Mouse (Mus musculus) limb, embryonic 13.5 days (tissue): ENCODE results near the gene Micall2. TPM values are rescaled to one million over a fixed set of nuclear protein-coding genes. Genes with fewer than 3 reads are reported as not detected.
"Not testable (repeated sequence)": the region's sequence is repeated elsewhere in the genome, so short reads cannot be mapped to it uniquely, and the experiment has no call there.

Source experiments
- ATAC-seq: fragments of 200-750 bp; cut with Nextera tagmentation; 2 replicates; pipeline ENCODE4 v1.8.0; 2017; ENCODE audit warnings: low read depth, moderate number of reproducible peaks, moderate TSS enrichment; ENCODE audit not compliant: low FRiP score
- H3K27ac ChIP-seq: fragments of 300-500 bp; sonication (generic); 2 replicates; pipeline ENCODE4 v1.5.1; 2015; ENCODE audit warnings: inconsistent platforms, mild to moderate bottlenecking, moderate library complexity
- H3K27me3 ChIP-seq: fragments of 300-500 bp; sonication (generic); 2 replicates; pipeline ENCODE4 v1.6.1; 2015; ENCODE audit warnings: mild to moderate bottlenecking, inconsistent platforms
- H3K36me3 ChIP-seq: fragments of 300-500 bp; sonication (generic); 2 replicates; pipeline ENCODE4 v1.6.1; 2015; ENCODE audit warnings: inconsistent platforms, mild to moderate bottlenecking, moderate library complexity
- H3K4me1 ChIP-seq: fragments of 300-500 bp; sonication (generic); 2 replicates; pipeline ENCODE4 v1.6.1; 2015; ENCODE audit warnings: inconsistent platforms
- H3K4me2 ChIP-seq: fragments of 300-500 bp; sonication (generic); replicated peaks from 2 replicates; pipeline ENCODE4 v1.6.1; 2015; ENCODE audit warnings: inconsistent platforms, mild to moderate bottlenecking, moderate library complexity
- H3K4me3 ChIP-seq: fragments of 300-500 bp; sonication (generic); 2 replicates; pipeline ENCODE4 v1.5.1; 2015; ENCODE audit warnings: moderate library complexity, mild to moderate bottlenecking, inconsistent platforms
- H3K9ac ChIP-seq: fragments of 300-500 bp; sonication (generic); 2 replicates; pipeline ENCODE4 v1.6.1; 2015; ENCODE audit warnings: mild to moderate bottlenecking, inconsistent platforms
- H3K9me3 ChIP-seq: fragments of 300-500 bp; sonication (generic); 2 replicates; pipeline ENCODE4 v1.6.1; 2016; ENCODE audit warnings: inconsistent platforms
- WGBS: fragments of 180-500 bp; shearing (Covaris S2); methylation state at CpG from one replicate; pipeline ENCODE4 v1.1.7; 2015; 5-methylcytosine and 5-hydroxymethylcytosine counted together
- polyA plus RNA-seq: library from polyadenylated mRNA; unstranded; fragments of >200 nt; fragmentation: Nextera tagmentation; extraction: Ambion mirVana; gene quantifications from 2 replicates; pipeline ENCODE4 v1.2.1, GENCODE M21; 2015

The Micall2 gene
- polyA plus RNA-seq, 1 experiment from 2014 or later: 5.4 TPM

DNA sequence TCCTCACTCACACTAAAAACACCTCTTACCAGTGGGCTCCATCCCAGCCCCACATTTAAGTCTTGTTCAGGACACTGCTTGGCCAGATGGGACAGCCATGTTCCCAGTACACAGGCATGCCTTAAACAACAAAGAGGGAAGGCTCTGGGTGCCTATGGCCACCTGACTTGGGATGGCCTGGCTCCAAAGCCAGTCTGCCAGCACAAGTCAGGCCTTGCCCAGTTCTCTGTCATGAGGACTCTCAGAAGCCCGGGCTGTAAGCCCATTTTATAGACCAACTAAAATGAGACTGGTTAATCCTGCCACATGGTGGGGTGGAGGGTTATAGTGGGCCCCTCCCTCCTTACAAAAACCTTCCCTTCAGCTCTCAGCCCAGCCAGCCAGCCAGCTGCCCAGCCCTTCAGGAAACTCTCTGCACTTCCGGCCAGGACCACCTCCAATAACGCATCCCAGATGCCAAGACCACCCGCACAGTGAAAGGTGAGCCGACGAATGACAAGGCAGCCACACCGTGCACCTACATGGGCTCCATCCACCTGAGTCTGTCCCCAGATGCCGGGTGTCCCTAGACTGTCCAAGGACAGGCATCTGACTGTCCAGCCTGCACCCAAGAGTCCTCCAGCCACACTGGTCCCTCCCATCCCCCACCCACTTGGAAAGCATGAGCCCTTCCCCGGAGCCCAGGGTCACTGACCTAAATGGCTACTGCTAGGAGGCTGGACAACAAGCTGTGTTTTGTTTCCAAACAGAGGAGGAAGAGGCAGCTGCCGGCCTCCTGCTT lies 11.6 kb downstream of the Micall2 start:
- H3K9ac ChIP-seq: no peak overlapping the region
- no peaks in the 10 kb centered on the region for H3K27me3 ChIP-seq
- ATAC-seq: no peak; the same call in 1 of the 2 replicates
- H3K4me2 ChIP-seq: no peak overlapping the region
- peaks cover 14% of the 10 kb centered on the region for H3K4me1 ChIP-seq
- H3K36me3 ChIP-seq: no peaks in the 10 kb centered on the region
- WGBS: 11% methylated on average over 10 of the region's 10 CpGs
- no peak overlapping the region for H3K4me3 ChIP-seq
- H3K9me3 ChIP-seq: no peaks in the 10 kb centered on the region
- peak overlapping the region; percentile 44 for H3K27ac ChIP-seq

DNA sequence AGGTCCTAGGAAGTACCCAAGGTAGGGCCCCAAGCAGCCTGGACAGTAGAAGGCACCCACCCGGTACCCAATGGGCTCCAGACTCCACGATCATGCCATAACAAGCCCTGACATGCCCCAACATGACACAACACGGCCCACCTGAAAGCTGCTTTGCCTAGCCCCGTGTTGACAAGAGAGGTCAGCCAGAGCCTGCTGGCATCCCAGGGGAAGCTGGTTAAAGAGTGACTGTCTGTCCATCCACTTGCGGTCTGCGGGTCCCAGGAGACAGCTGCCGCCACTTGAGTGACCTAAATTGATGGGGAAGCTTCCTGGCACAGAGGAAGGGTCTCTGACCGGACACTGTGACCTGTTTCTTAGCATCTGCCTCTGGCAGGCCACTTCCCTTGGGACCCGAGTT lies 13.0 kb downstream of the Micall2 start:
- Histone ChIP-seq H3K9ac (no peak overlapping the region), H3K9me3 (no peaks in the 10 kb centered on the region), H3K4me2 (no peak overlapping the region), H3K4me1 (peaks cover 14% of the 10 kb centered on the region), H3K4me3 (no peak overlapping the region), H3K27me3 (no peaks in the 10 kb centered on the region), H3K36me3 (peaks cover 3% of the 10 kb centered on the region; the same call in 1 of the 2 replicates), H3K27ac (no peak overlapping the region)
- ATAC-seq: no peak
- WGBS: 79% methylated on average over 9 of the region's 9 CpGs

DNA sequence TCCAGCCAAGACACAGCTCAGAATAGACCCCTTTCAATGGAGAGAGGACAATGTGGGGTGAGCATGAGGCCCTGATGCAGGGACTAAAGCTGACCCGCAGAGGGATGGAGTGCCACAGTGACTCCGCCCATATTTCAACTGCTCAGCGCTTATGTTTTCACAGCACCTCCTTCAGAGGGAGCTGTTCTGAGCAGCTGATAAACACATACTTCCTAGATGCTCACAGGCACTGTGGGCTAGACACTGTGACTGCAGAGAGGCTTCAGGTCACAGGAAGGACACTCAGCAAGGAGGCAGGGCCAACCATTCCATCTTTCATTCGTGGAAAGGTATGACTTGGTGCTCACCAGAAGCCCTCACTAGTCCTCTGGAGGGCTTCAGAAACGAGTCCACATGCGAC lies 13.4 kb downstream of the Micall2 start:
- no peak overlapping the region for H3K9ac ChIP-seq
- WGBS: 70% methylated on average over 6 of the region's 6 CpGs

DNA sequence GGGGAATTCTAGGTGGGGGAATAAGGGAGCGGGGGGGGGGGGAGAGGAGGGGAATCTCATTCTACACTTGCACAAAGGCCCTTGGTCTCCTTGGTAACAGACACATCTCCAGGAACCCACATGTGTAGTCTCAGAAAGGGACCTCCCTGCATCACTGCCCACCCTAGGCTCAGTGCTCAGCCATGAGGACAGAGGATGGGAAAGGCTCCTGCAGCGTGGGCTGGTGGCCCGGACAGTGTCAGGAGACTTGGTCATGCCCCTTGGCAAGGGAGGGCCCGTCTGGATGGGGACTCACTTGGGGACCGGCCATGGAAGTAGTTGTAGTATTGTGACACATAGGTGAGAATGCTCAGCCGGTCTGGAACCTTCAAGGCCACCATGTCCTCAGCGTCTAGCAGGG lies 17.2 kb downstream of the Micall2 start:
- no peak overlapping the region for H3K4me2 ChIP-seq
- WGBS: 76% methylated on average over 7 of the region's 7 CpGs
- no peak overlapping the region for H3K27ac ChIP-seq
- no peak overlapping the region for H3K4me3 ChIP-seq
- H3K36me3 ChIP-seq: peaks cover 21% of the 10 kb centered on the region
- no peak overlapping the region for H3K9ac ChIP-seq
- H3K4me1 ChIP-seq: no peaks in the 10 kb centered on the region
- no peak for ATAC-seq
- H3K9me3 ChIP-seq: no peaks in the 10 kb centered on the region
- H3K27me3 ChIP-seq: no peaks in the 10 kb centered on the region

More for the DNA sequence above, 13.4 kb downstream of the Micall2 start:
- Histone ChIP-seq H3K4me3 (no peak overlapping the region), H3K27me3 (no peaks in the 10 kb centered on the region), H3K4me1 (peaks cover 14% of the 10 kb centered on the region), H3K27ac (no peak overlapping the region), H3K36me3 (peaks cover 3% of the 10 kb centered on the region; the same call in 1 of the 2 replicates), H3K4me2 (no peak overlapping the region), H3K9me3 (no peaks in the 10 kb centered on the region)
- no peak for ATAC-seq

DNA sequence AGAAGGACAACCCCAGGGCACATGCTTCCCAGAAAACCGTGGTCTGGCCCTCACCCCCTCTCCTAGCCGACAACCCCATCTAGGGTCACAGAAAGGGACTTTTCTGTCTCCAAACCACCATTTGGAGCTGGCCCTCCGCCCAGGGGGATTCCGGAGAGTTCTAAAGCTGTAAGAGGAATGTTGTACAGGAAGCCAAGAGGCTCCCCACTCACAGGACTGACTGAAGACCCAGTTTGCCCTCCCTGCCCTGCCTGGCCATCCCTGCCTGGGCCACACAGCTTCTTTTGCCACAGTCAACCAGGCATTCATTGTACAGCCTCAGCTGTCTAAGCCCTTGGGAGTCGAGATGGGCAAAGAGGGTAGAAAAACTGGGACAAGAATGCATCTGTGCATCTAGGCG lies 17.6 kb downstream of the Micall2 start:
- no peaks in the 10 kb centered on the region for H3K9me3 ChIP-seq
- H3K4me2 ChIP-seq: no peak overlapping the region
- ATAC-seq: no peak
- no peaks in the 10 kb centered on the region for H3K27me3 ChIP-seq
- H3K36me3 ChIP-seq: peaks cover 21% of the 10 kb centered on the region
- no peak overlapping the region for H3K4me3 ChIP-seq
- H3K4me1 ChIP-seq: no peaks in the 10 kb centered on the region
- 0 out of 2 replicates have a peak overlapping the region, but pooled peaks have one; percentile 10 for H3K27ac ChIP-seq
- no peak overlapping the region for H3K9ac ChIP-seq
- 69% methylated on average over 6 of the region's 6 CpGs for WGBS

DNA sequence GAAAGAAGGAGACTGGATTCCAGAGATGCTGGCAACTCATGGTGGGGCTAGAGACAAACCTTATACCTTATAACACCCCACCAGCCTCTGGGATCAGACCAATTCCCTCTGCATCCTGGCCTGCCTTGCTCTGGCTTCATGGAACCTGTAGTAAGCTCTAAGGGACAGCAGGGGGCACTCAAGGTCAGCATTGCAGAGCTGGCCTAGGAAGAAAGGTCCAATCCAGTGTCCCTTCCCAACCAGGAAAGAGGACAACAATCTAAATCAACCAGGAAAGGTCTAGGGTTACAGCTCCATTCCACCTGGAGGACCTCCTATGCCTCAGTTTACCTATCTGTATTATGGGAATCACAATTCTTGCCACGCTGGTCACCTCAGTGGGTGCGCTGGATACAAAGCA lies 18.4 kb downstream of the Micall2 start:
- 96% methylated on average over 2 of the region's 2 CpGs for WGBS
- Histone ChIP-seq H3K9ac (no peak overlapping the region), H3K4me2 (no peak overlapping the region), H3K9me3 (no peaks in the 10 kb centered on the region), H3K36me3 (peaks cover 21% of the 10 kb centered on the region), H3K27ac (no peak overlapping the region), H3K4me1 (no peaks in the 10 kb centered on the region), H3K27me3 (no peaks in the 10 kb centered on the region), H3K4me3 (no peak overlapping the region)
- no peak for ATAC-seq

DNA sequence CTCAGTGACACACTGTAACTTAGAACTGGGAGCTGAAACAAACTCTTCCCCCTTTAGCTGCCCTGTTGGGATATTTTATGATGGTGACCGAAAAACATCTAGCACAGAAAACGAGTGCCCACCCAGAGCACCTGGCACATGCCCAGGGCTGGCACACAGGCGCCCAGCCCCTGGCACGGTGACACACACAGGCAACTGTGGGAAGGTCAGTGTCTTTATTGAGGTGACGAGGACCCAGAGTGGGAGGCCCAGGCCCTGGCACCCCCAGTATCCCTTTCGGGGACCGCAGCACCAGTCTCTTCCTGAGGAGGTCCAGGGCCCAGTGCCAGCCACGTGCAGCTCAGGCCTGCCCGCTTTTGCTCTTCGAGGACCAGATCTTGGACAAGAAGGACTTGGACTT lies 29.6 kb downstream of the Micall2 start:
- H3K36me3 ChIP-seq: peaks cover 60% of the 10 kb centered on the region
- H3K4me3 ChIP-seq: no peak overlapping the region
- WGBS: 93% methylated on average over 10 of the region's 10 CpGs
- no peaks in the 10 kb centered on the region for H3K4me1 ChIP-seq
- H3K27me3 ChIP-seq: no peaks in the 10 kb centered on the region
- no peak overlapping the region for H3K27ac ChIP-seq
- H3K9me3 ChIP-seq: no peaks in the 10 kb centered on the region
- no peak for ATAC-seq
- no peak overlapping the region for H3K9ac ChIP-seq
- H3K4me2 ChIP-seq: no peak overlapping the region

DNA sequence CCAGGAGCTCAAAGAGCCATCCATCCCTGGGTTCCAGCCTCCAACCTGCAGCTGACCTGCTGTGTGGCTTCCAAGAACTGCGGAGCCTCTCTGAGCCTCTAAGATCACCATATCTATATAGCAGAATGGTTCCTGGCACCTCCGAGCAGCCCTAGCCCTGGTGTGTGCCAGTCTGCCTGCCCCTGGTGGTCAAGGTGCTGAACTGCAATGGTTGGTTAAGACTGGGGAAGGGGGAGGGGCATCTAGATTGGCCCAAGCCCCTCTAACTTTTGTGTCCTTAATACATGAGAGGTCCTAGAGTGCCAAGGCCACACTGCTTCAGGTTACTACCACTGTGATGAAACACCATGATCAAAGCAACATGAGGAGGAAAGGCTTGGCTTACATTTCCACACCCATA lies 33.2 kb downstream of the Micall2 start:
- Histone ChIP-seq H3K9me3 (no peaks in the 10 kb centered on the region), H3K4me1 (no peaks in the 10 kb centered on the region), H3K36me3 (peaks cover 25% of the 10 kb centered on the region), H3K4me2 (no peak overlapping the region), H3K27me3 (no peaks in the 10 kb centered on the region), H3K9ac (no peak overlapping the region), H3K27ac (no peak overlapping the region), H3K4me3 (no peak overlapping the region)
- ATAC-seq: peak; percentile 28; the same call in 1 of the 2 replicates
- WGBS: 59% methylated on average over 2 of the region's 2 CpGs

DNA sequence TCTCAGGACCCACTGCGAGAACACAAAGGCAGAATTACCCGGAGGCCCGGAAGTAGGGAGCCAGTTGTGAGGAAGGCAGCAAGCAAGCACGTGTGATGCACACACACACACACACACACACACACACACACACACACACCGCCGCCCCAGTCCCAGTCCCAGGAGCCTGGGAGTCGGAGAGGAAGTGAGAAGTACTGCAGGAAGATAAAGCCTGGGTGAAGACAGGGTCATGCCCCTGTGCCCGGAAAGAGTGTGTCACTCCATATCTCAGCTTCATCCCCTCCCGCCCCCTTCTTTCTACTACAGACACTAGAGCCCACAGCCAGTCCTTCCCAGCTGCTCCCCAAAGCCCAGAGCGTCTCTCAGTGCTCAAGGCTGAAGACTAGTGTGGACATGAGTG lies 33.9 kb downstream of the Micall2 start:
- Histone ChIP-seq H3K4me1 (no peaks in the 10 kb centered on the region), H3K9me3 (no peaks in the 10 kb centered on the region), H3K4me3 (no peak overlapping the region), H3K36me3 (peaks cover 22% of the 10 kb centered on the region), H3K27ac (no peak overlapping the region), H3K9ac (no peak overlapping the region), H3K4me2 (no peak overlapping the region), H3K27me3 (no peaks in the 10 kb centered on the region)
- WGBS: 62% methylated on average over 10 of the region's 10 CpGs
- ATAC-seq: no peak

DNA sequence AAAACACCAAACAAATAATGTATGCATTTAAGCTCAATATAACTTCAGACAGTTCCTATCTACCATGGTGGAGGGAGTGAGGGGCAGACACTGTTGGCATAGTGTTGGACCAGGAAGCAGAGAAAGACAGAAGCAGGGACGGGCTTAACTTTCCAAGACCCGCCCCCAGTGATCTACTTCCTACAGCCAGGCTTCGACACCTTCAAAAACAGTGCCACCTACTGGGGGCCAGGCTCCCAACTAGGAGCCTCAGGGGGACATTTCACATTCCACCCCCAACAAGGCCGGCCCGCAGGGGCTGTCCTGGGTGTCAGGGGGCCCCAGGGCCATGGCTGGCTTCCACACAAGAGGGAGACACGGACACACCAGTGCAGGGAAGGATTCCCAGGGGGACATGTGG lies 39.2 kb downstream of the Micall2 start:
- Histone ChIP-seq H3K27ac (no peak overlapping the region), H3K4me3 (no peak overlapping the region), H3K9ac (no peak overlapping the region), H3K4me2 (no peak overlapping the region), H3K9me3 (no peaks in the 10 kb centered on the region), H3K27me3 (peaks cover 10% of the 10 kb centered on the region), H3K36me3 (no peaks in the 10 kb centered on the region), H3K4me1 (peaks cover 7% of the 10 kb centered on the region)
- WGBS: 86% methylated on average over 6 of the region's 6 CpGs
- ATAC-seq: no peak

DNA sequence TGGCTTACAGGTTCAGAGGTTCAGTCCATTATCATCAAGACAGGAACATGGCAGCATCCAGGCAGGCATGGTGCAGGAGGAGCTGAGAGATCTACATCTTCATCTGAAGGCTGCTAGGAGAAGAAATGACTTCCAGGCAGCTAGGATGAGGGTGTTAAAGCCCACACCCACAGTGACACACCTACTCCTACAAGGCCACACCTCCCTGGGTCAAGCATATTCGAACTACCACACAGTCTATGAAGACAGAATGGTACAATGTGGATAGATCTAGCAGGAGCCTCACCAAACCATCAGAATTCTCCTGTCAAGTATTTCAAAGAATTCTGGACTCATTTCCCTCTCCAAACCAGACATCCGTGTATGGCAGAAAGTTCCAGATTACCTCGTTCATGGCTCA lies 40.3 kb downstream of the Micall2 start:
- not testable (repeated sequence) for H3K9ac ChIP-seq, H3K4me1 ChIP-seq, H3K27me3 ChIP-seq, H3K9me3 ChIP-seq, H3K36me3 ChIP-seq, H3K4me3 ChIP-seq, ATAC-seq, H3K4me2 ChIP-seq, H3K27ac ChIP-seq
- WGBS: 60% methylated on average over 3 of the region's 3 CpGs

DNA sequence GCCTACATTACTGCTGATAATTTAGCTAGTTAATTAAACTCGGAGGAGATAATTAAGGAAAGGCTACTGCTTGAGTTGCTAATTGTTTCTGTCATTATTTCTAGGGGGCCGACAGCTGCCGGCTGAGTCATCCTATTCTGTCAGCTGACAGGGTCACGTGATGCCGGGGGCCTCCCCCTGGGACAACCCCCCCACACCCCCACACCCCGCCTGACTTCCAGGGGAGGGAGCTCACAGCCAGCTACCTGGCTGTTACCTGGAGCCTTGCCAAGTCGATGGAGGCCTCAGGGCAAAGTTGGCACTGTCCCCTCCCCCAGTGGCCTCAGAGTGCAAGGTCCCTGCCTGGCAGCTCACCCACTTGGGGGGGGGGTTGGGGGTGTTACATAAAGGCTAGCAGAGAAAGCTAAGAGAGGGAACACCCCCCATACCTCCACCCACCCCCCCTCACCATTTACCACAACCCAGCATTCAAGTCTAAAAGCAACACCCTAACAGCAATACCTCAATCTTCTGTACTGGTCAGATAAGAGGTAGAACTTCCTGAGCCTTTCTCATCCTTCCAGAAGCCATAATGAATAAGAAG lies 41.1 kb downstream of the Micall2 start:
- Histone ChIP-seq H3K4me3 (no peak overlapping the region; the same call in 1 of the 2 replicates), H3K4me2 (peak overlapping the region; percentile 50), H3K36me3 (no peaks in the 10 kb centered on the region), H3K9ac (no peak overlapping the region), H3K4me1 (peaks cover 7% of the 10 kb centered on the region), H3K27ac (no peak overlapping the region), H3K27me3 (peaks cover 10% of the 10 kb centered on the region), H3K9me3 (no peaks in the 10 kb centered on the region)
- 0 out of 2 replicates have a peak, but pooled peaks have one; percentile 11 for ATAC-seq
- 27% methylated on average over 7 of the region's 7 CpGs for WGBS
